Mouse (Mus musculus) adrenal gland, postnatal 14 days (tissue): ENCODE data around the gene Slc27a4. TPM values are rescaled to one million over a fixed set of nuclear protein-coding genes. Genes with fewer than 3 reads are reported as not detected.

ENCODE experiments used
- DNase-seq: peaks from one replicate; pipeline ENCODE4 v3.0.0; 2021; ENCODE audit warnings: mixed read lengths
- microRNA-seq, 2 experiments: library from miRNA; unstranded; fragments of <30 nt; microRNA quantifications; one replicate each; pipeline ENCODE4 v1.2.0; 2021
- total RNA-seq: library from RNA; stranded (reverse); gene quantifications from 2 replicates; pipeline ENCODE4 v1.2.3, GENCODE M21; 2021

The Slc27a4 gene
- total RNA-seq, 1 experiment from 2014 or later, result 30.5 TPM

DNA sequence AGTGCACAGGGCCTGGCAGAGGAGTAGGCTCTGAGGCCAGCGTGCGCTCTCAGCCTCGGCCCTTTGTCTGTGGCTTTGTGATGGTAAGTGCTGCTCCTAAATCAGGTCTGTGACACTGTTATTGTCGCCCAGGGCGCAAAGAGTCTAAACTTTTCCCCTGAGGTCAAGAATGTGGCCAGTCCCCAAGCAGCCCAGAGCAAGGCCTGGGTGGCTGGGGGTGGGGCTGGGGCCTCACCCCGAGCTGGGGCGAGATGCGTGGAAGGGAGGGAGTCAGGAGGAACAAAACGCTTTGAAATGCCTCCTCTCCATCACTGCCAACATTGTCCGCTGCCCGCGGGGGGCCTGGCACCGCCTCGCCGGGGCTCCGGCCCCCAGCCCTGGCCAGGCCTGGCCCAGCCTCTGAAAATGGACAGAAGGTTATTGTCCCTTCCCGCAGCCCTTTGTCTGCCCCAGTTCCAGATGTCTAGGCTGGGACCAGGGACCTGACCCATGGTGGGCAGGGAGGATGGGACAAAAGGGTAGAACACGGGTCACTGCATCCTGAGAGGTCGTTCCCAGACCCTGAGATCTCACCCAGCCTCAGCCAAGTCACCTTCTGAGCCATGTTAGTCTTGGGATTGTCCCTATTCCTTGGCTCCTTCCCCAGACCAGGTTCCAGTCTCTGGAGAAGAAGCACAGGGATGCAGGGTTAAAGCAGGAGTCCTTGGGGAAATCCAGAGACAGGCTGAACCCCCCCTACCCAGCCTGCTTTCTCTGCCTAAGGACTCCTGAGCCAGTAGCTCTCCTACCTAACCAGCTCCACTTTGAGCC lies 54.2 kb downstream of the Slc27a4 start:
- DNase-seq, result no peak

DNA sequence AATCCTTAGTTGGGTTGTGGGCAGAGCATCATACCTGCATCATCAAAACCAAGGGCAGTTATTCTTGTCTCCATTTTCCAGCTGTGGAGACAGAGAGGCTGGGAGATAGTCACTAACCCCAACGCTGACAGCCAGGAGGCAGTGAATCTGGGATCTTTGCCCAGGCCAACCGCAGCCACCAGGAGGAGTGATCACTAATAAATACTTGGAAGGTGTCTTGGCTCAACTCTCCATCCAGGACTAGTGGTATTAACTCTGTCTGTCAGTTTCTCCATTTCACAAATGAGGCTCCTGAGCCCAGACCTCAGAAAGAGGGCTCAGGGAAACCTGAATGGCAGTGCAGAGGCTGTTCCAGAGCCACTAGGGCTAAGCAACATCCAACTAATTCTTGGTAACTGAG lies 54.9 kb downstream of the Slc27a4 start:
- DNase-seq, result no peak

- no peak for DNase-seq
Measured at GRCm38 (mm10) chr2:29857967-29858366, 55.5 kb downstream of the Slc27a4 start.

GRCm38 (mm10) chr2:29858748-29859473 lies 56.5 kb downstream of the Slc27a4 start:
- peak; percentile 61 for DNase-seq

DNA sequence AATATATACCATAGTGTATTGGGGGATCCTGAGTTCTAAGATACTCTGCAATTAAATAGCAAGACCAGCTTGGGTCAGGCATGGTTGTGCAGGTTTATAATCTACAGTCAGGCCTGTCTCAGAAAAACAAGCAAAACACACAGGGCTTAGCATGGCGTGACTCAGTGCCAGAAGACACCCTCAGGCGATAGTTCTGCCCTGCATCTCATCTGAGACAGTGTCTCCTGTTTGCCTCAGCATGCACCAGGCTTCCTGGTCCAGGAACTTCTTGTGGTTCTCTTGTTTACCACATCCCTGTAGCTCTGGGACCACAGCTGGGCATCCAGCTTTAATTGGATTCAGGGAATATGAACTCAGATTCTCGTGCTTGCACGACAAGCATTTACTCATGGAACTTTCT lies 62.7 kb downstream of the Slc27a4 start:
- peak; percentile 20 for DNase-seq

Small RNA genes lying within 50 kb of the gene (microRNA-seq; reads per million reads assigned to microRNA genes)
- 0 reads per million in 2 experiments for gene Mir219a-2
- 0 reads per million in 2 experiments for gene Mir219b

Other genes with a start within 250 kb of the Slc27a4 start
- 57.3 and 61.2 TPM in 2 replicates for gene Rapgef1, start 182.9 kb upstream of the Slc27a4 start, total RNA-seq
- not detected in 2 replicates for gene Gm13420, start 50.9 kb upstream of the Slc27a4 start, total RNA-seq
- gene Gm13547, start 43.3 kb upstream of the Slc27a4 start, total RNA-seq, result not detected in 2 replicates
- 19.0 and 23.2 TPM in 2 replicates for gene Coq4, start 15.1 kb upstream of the Slc27a4 start, total RNA-seq
- gene Trub2, start 14.1 kb upstream of the Slc27a4 start, total RNA-seq, result 33.6 and 39.4 TPM in 2 replicates
- 33.8 and 34.3 TPM in 2 replicates for gene Urm1, start 17.4 kb downstream of the Slc27a4 start, total RNA-seq
- gene Cercam, start 66.5 kb downstream of the Slc27a4 start, total RNA-seq, result 10.8 and 12.4 TPM in 2 replicates
- gene Odf2, start 86.6 kb downstream of the Slc27a4 start, total RNA-seq, result 42.2 and 54.5 TPM in 2 replicates
- gene Gle1, start 132.8 kb downstream of the Slc27a4 start, total RNA-seq, result 29.1 and 35.3 TPM in 2 replicates
- 228 and 265 TPM in 2 replicates for gene Sptan1, start 162.9 kb downstream of the Slc27a4 start, total RNA-seq
- 18.5 and 20.2 TPM in 2 replicates for gene Wdr34, start 246.2 kb downstream of the Slc27a4 start, total RNA-seq